Mouse (Mus musculus) liver, embryonic 11.5 days (tissue): ENCODE data around the gene Btbd9. TPM values are rescaled to one million over a fixed set of nuclear protein-coding genes. Genes with fewer than 3 reads are reported as not detected.
"Not testable (repeated sequence)": the region's sequence is repeated elsewhere in the genome, so short reads cannot be mapped to it uniquely, and the experiment has no call there.

Experiments
- ATAC-seq: fragments of 200-750 bp; cut with Nextera tagmentation; replicated peaks from 2 replicates; pipeline ENCODE4 v1.8.0; 2017; ENCODE audit warnings: moderate number of reproducible peaks, mild to moderate bottlenecking, moderate TSS enrichment, moderate library complexity; ENCODE audit not compliant: low FRiP score
- DNase-seq: peaks from one replicate; pipeline ENCODE4 v3.0.0-alpha.2; 2017; ENCODE audit warnings: low spot score
- H3K27ac ChIP-seq: fragments of 300-500 bp; sonication (generic); 2 replicates; pipeline ENCODE4 v1.5.1; 2014; ENCODE audit warnings: mild to moderate bottlenecking, low read depth, low read length, control low read depth
- H3K27me3 ChIP-seq: fragments of 300-500 bp; sonication (generic); replicated peaks from 2 replicates; pipeline ENCODE4 v1.6.1; 2014; ENCODE audit warnings: low read length, mixed read lengths; ENCODE audit not compliant: control insufficient read depth, insufficient read depth
- H3K36me3 ChIP-seq: fragments of 300-500 bp; sonication (generic); 2 replicates; pipeline ENCODE4 v1.6.1; 2014; ENCODE audit warnings: mild to moderate bottlenecking, low read length, moderate library complexity, mixed read lengths; ENCODE audit not compliant: control insufficient read depth, insufficient read depth
- H3K4me1 ChIP-seq: fragments of 300-500 bp; sonication (generic); replicated peaks from 2 replicates; pipeline ENCODE4 v1.6.1; 2014; ENCODE audit warnings: low read length, mixed read lengths; ENCODE audit not compliant: control insufficient read depth, insufficient read depth
- H3K4me2 ChIP-seq: fragments of 300-500 bp; sonication (generic); 2 replicates; pipeline ENCODE4 v1.6.1; 2014; ENCODE audit warnings: mild to moderate bottlenecking, control low read depth, moderate library complexity
- H3K4me3 ChIP-seq: fragments of 300-500 bp; sonication (generic); 2 replicates; pipeline ENCODE4 v1.5.1; 2014; ENCODE audit warnings: low read depth, low read length, control low read depth
- H3K9ac ChIP-seq: fragments of 300-500 bp; sonication (generic); 2 replicates; pipeline ENCODE4 v1.6.1; 2014; ENCODE audit warnings: low read depth, low read length, control low read depth
- H3K9me3 ChIP-seq: fragments of 300-500 bp; sonication (generic); 2 replicates; pipeline ENCODE4 v1.6.1; 2016; ENCODE audit warnings: low read length, inconsistent platforms, mixed read lengths; ENCODE audit not compliant: control insufficient read depth
- WGBS: fragments of 180-500 bp; shearing (Covaris S2); extraction: QIAGEN DNeasy Blood & Tissue Kit; methylation state at CpG from one replicate; pipeline ENCODE4 v1.1.7; 2014; 5-methylcytosine and 5-hydroxymethylcytosine counted together
- polyA plus RNA-seq: library from polyadenylated mRNA; unstranded; fragments of >200 nt; fragmentation: Nextera tagmentation; extraction: Ambion mirVana; gene quantifications from 2 replicates; pipeline ENCODE4 v1.2.1, GENCODE M21; 2014

The Btbd9 gene
- polyA plus RNA-seq, 1 experiment from 2014 or later, result 33.4 TPM

- H3K9ac ChIP-seq, result no peak overlapping the region
- no peak overlapping the region for H3K4me3 ChIP-seq
- ATAC-seq (no peak), DNase-seq (no peak)
- H3K4me1 ChIP-seq, result no peaks in the 10 kb centered on the region; the same call in 1 of the 2 replicates
- H3K36me3 ChIP-seq, result 0 out of 2 replicates have a peak, but pooled peaks cover 4% of the 10 kb centered on the region
- 77% methylated on average over 4 of the region's 4 CpGs for WGBS
- no peak overlapping the region for H3K4me2 ChIP-seq
- no peaks in the 10 kb centered on the region for H3K9me3 ChIP-seq
- no peaks in the 10 kb centered on the region for H3K27me3 ChIP-seq
- H3K27ac ChIP-seq, result no peak overlapping the region
Measured at GRCm38 (mm10) chr17:30530542-30530940, 45.7 kb downstream of the Btbd9 start.

GRCm38 (mm10) chr17:30529632-30530541, 46.4 kb downstream of the Btbd9 start:
- DNase-seq (no peak), ATAC-seq (no peak)
- H3K4me2 ChIP-seq, result no peak overlapping the region
- H3K27ac ChIP-seq, result no peak overlapping the region
- no peak overlapping the region for H3K4me3 ChIP-seq
- H3K27me3 ChIP-seq, result no peaks in the 10 kb centered on the region
- H3K36me3 ChIP-seq, result 0 out of 2 replicates have a peak, but pooled peaks cover 4% of the 10 kb centered on the region
- H3K4me1 ChIP-seq, result no peaks in the 10 kb centered on the region; the same call in 1 of the 2 replicates
- H3K9ac ChIP-seq, result no peak overlapping the region
- no peaks in the 10 kb centered on the region for H3K9me3 ChIP-seq
- WGBS, result 81% methylated on average over 12 of the region's 12 CpGs

- ATAC-seq (no peak), DNase-seq (no peak)
- H3K4me1 ChIP-seq, result no peaks in the 10 kb centered on the region; the same call in 1 of the 2 replicates
- no peak overlapping the region for H3K4me3 ChIP-seq
- H3K9me3 ChIP-seq, result no peaks in the 10 kb centered on the region
- H3K27me3 ChIP-seq, result no peaks in the 10 kb centered on the region
- H3K4me2 ChIP-seq, result no peak overlapping the region
- no peak overlapping the region for H3K27ac ChIP-seq
- 55% methylated on average over 6 of the region's 6 CpGs for WGBS
- H3K9ac ChIP-seq, result no peak overlapping the region
- 0 out of 2 replicates have a peak, but pooled peaks cover 4% of the 10 kb centered on the region for H3K36me3 ChIP-seq
Measured at GRCm38 (mm10) chr17:30525405-30526295, 50.6 kb downstream of the Btbd9 start.

- ATAC-seq, result no peak
- no peak for DNase-seq
- Histone ChIP-seq H3K27ac (no peak overlapping the region; the same call in 1 of the 2 replicates), H3K4me2 (no peak overlapping the region), H3K9ac (no peak overlapping the region), H3K36me3 (0 out of 2 replicates have a peak, but pooled peaks cover 4% of the 10 kb centered on the region), H3K4me1 (no peaks in the 10 kb centered on the region; the same call in 1 of the 2 replicates), H3K9me3 (no peaks in the 10 kb centered on the region), H3K27me3 (no peaks in the 10 kb centered on the region), H3K4me3 (no peak overlapping the region)
- 76% methylated on average over 7 of the region's 7 CpGs for WGBS
Measured at GRCm38 (mm10) chr17:30524451-30524850, 51.8 kb downstream of the Btbd9 start.

GRCm38 (mm10) chr17:30523783-30524182, 52.5 kb downstream of the Btbd9 start:
- 74% methylated on average over 2 of the region's 2 CpGs for WGBS
- DNase-seq (no peak), ATAC-seq (no peak)
- Histone ChIP-seq H3K27me3 (no peaks in the 10 kb centered on the region), H3K4me1 (no peaks in the 10 kb centered on the region), H3K4me2 (no peak overlapping the region), H3K27ac (no peak overlapping the region), H3K36me3 (0 out of 2 replicates have a peak, but pooled peaks cover 4% of the 10 kb centered on the region), H3K4me3 (no peak overlapping the region), H3K9me3 (no peaks in the 10 kb centered on the region), H3K9ac (no peak overlapping the region)

GRCm38 (mm10) chr17:30522406-30523078, 53.7 kb downstream of the Btbd9 start:
- H3K4me2 ChIP-seq, result no peak overlapping the region
- H3K9me3 ChIP-seq, result no peaks in the 10 kb centered on the region
- no peak overlapping the region for H3K9ac ChIP-seq
- no peaks in the 10 kb centered on the region for H3K27me3 ChIP-seq
- 93% methylated on average over 9 of the region's 9 CpGs for WGBS
- no peaks in the 10 kb centered on the region for H3K4me1 ChIP-seq
- DNase-seq (no peak), ATAC-seq (no peak)
- no peak overlapping the region for H3K4me3 ChIP-seq
- no peak overlapping the region for H3K27ac ChIP-seq
- H3K36me3 ChIP-seq, result 0 out of 2 replicates have a peak, but pooled peaks cover 4% of the 10 kb centered on the region

- 68% methylated on average over 2 of the region's 2 CpGs for WGBS
- not testable (repeated sequence) for H3K9me3 ChIP-seq, H3K27me3 ChIP-seq, H3K4me2 ChIP-seq, H3K4me1 ChIP-seq, H3K4me3 ChIP-seq, H3K27ac ChIP-seq, H3K36me3 ChIP-seq, H3K9ac ChIP-seq, ATAC-seq, DNase-seq
Measured at GRCm38 (mm10) chr17:30519172-30519512, 57.1 kb downstream of the Btbd9 start.
